Mouse (Mus musculus) liver, embryonic 15.5 days (tissue): ENCODE measurements around the gene Slc22a12. TPM values are rescaled to one million over a fixed set of nuclear protein-coding genes. Genes with fewer than 3 reads are reported as not detected.

Experiments
- ATAC-seq: fragments of 200-750 bp; cut with Nextera tagmentation; 2 replicates; pipeline ENCODE4 v1.8.0; 2017; ENCODE audit warnings: moderate number of reproducible peaks, mild to moderate bottlenecking, moderate library complexity; ENCODE audit not compliant: insufficient read depth
- H3K27ac ChIP-seq: fragments of 300-500 bp; sonication (generic); replicated peaks from 2 replicates; pipeline ENCODE4 v1.5.1; 2015; ENCODE audit warnings: mild to moderate bottlenecking, inconsistent platforms
- H3K27me3 ChIP-seq: fragments of 300-500 bp; sonication (generic); 2 replicates; pipeline ENCODE4 v1.6.1; 2015; ENCODE audit warnings: mild to moderate bottlenecking, inconsistent platforms
- H3K36me3 ChIP-seq: fragments of 300-500 bp; sonication (generic); replicated peaks from 2 replicates; pipeline ENCODE4 v1.6.1; 2015; ENCODE audit warnings: moderate library complexity, mild to moderate bottlenecking, inconsistent platforms
- H3K4me1 ChIP-seq: fragments of 300-500 bp; sonication (generic); replicated peaks from 2 replicates; pipeline ENCODE4 v1.6.1; 2015; ENCODE audit warnings: inconsistent platforms
- H3K4me2 ChIP-seq: fragments of 300-500 bp; sonication (generic); 2 replicates; pipeline ENCODE4 v1.6.1; 2015; ENCODE audit warnings: moderate library complexity, mild to moderate bottlenecking, inconsistent platforms
- H3K4me3 ChIP-seq: fragments of 300-500 bp; sonication (generic); replicated peaks from 2 replicates; pipeline ENCODE4 v1.5.1; 2015; ENCODE audit warnings: mild to moderate bottlenecking, inconsistent platforms
- H3K9ac ChIP-seq: fragments of 300-500 bp; sonication (generic); 2 replicates; pipeline ENCODE4 v1.6.1; 2015; ENCODE audit warnings: moderate library complexity, mild to moderate bottlenecking, inconsistent platforms
- H3K9me3 ChIP-seq: fragments of 300-500 bp; sonication (generic); replicated peaks from 2 replicates; pipeline ENCODE4 v1.6.1; 2016; ENCODE audit warnings: inconsistent platforms
- WGBS: fragments of 180-500 bp; shearing (Covaris S2); methylation state at CpG from one replicate; pipeline ENCODE4 v1.1.7; 2015; ENCODE audit warnings: mixed read lengths; ENCODE audit not compliant: insufficient replicate concordance; 5-methylcytosine and 5-hydroxymethylcytosine counted together
- polyA plus RNA-seq: library from polyadenylated mRNA; unstranded; fragments of >200 nt; fragmentation: Nextera tagmentation; extraction: Ambion mirVana; gene quantifications from 2 replicates; pipeline ENCODE4 v1.2.1, GENCODE M21; 2015

Gene Slc22a12
- polyA plus RNA-seq, 1 experiment from 2014 or later, result not detected

GRCm38 (mm10) chr19:6515448-6515847, 27.4 kb downstream of the Slc22a12 start:
- 31% methylated on average over 5 of the region's 5 CpGs for WGBS
- Histone ChIP-seq H3K36me3 (no peaks in the 10 kb centered on the region), H3K9ac (no peak overlapping the region), H3K9me3 (no peaks in the 10 kb centered on the region), H3K4me2 (no peak overlapping the region), H3K4me3 (no peak overlapping the region), H3K27ac (no peak overlapping the region), H3K27me3 (peaks cover 36% of the 10 kb centered on the region), H3K4me1 (no peaks in the 10 kb centered on the region)
- no peak for ATAC-seq

GRCm38 (mm10) chr19:6514940-6515339, 27.9 kb downstream of the Slc22a12 start:
- H3K9me3 ChIP-seq, result no peaks in the 10 kb centered on the region
- no peak overlapping the region for H3K9ac ChIP-seq
- H3K27ac ChIP-seq, result no peak overlapping the region
- no peak overlapping the region for H3K4me3 ChIP-seq
- no peaks in the 10 kb centered on the region for H3K36me3 ChIP-seq
- 43% methylated on average over 6 of the region's 6 CpGs for WGBS
- H3K4me2 ChIP-seq, result no peak overlapping the region
- H3K4me1 ChIP-seq, result no peaks in the 10 kb centered on the region
- peaks cover 40% of the 10 kb centered on the region for H3K27me3 ChIP-seq
- ATAC-seq, result no peak

GRCm38 (mm10) chr19:6513389-6514139, 29.3 kb downstream of the Slc22a12 start:
- peaks cover 40% of the 10 kb centered on the region for H3K27me3 ChIP-seq
- WGBS, result 12% methylated on average over 15 of the region's 15 CpGs
- no peak overlapping the region for H3K4me3 ChIP-seq
- H3K9ac ChIP-seq, result no peak overlapping the region
- no peaks in the 10 kb centered on the region for H3K36me3 ChIP-seq
- H3K27ac ChIP-seq, result no peak overlapping the region
- H3K4me1 ChIP-seq, result no peaks in the 10 kb centered on the region
- no peak for ATAC-seq
- H3K4me2 ChIP-seq, result no peak overlapping the region
- no peaks in the 10 kb centered on the region for H3K9me3 ChIP-seq

GRCm38 (mm10) chr19:6510546-6510945, 32.3 kb downstream of the Slc22a12 start:
- 56% methylated on average over 2 of the region's 2 CpGs for WGBS
- no peak for ATAC-seq
- Histone ChIP-seq H3K4me1 (no peaks in the 10 kb centered on the region), H3K27ac (no peak overlapping the region), H3K9me3 (no peaks in the 10 kb centered on the region), H3K4me2 (no peak overlapping the region), H3K9ac (no peak overlapping the region), H3K27me3 (peaks cover 67% of the 10 kb centered on the region), H3K36me3 (no peaks in the 10 kb centered on the region), H3K4me3 (no peak overlapping the region)

- WGBS, result 56% methylated on average over 10 of the region's 10 CpGs
- H3K9ac ChIP-seq, result no peak overlapping the region
- H3K27ac ChIP-seq, result no peak overlapping the region
- ATAC-seq, result no peak
- H3K9me3 ChIP-seq, result no peaks in the 10 kb centered on the region
- no peaks in the 10 kb centered on the region for H3K36me3 ChIP-seq
- H3K4me3 ChIP-seq, result no peak overlapping the region
- H3K4me1 ChIP-seq, result no peaks in the 10 kb centered on the region
- no peak overlapping the region for H3K4me2 ChIP-seq
- H3K27me3 ChIP-seq, result peaks cover 74% of the 10 kb centered on the region
Observed at GRCm38 (mm10) chr19:6509881-6510280, 33.0 kb downstream of the Slc22a12 start.

- H3K4me2 ChIP-seq, result no peak overlapping the region
- H3K27ac ChIP-seq, result no peak overlapping the region
- 32% methylated on average over 10 of the region's 10 CpGs for WGBS
- no peak overlapping the region for H3K4me3 ChIP-seq
- H3K9ac ChIP-seq, result no peak overlapping the region
- peaks cover 2% of the 10 kb centered on the region; the same call in 1 of the 2 replicates for H3K4me1 ChIP-seq
- no peaks in the 10 kb centered on the region for H3K9me3 ChIP-seq
- peaks cover 75% of the 10 kb centered on the region for H3K27me3 ChIP-seq
- no peak for ATAC-seq
- H3K36me3 ChIP-seq, result no peaks in the 10 kb centered on the region
Observed at GRCm38 (mm10) chr19:6507393-6507792, 35.4 kb downstream of the Slc22a12 start.

GRCm38 (mm10) chr19:6504656-6505045, 38.2 kb downstream of the Slc22a12 start:
- 71% methylated on average over 12 of the region's 12 CpGs for WGBS
- peaks cover 86% of the 10 kb centered on the region for H3K27me3 ChIP-seq

GRCm38 (mm10) chr19:6503926-6504655, 38.7 kb downstream of the Slc22a12 start:
- Histone ChIP-seq H3K27ac (no peak overlapping the region), H3K4me1 (peaks cover 9% of the 10 kb centered on the region; the same call in 1 of the 2 replicates), H3K9ac (no peak overlapping the region), H3K4me3 (no peak overlapping the region), H3K36me3 (no peaks in the 10 kb centered on the region), H3K9me3 (no peaks in the 10 kb centered on the region), H3K27me3 (peaks cover 92% of the 10 kb centered on the region), H3K4me2 (no peak overlapping the region)
- ATAC-seq, result no peak
- 27% methylated on average over 16 of the region's 16 CpGs for WGBS

More at GRCm38 (mm10) chr19:6504656-6505045, 38.2 kb downstream of the Slc22a12 start:
- Histone ChIP-seq H3K4me2 (no peak overlapping the region), H3K9ac (no peak overlapping the region), H3K4me3 (no peak overlapping the region), H3K27ac (no peak overlapping the region), H3K36me3 (no peaks in the 10 kb centered on the region), H3K9me3 (no peaks in the 10 kb centered on the region), H3K4me1 (peaks cover 9% of the 10 kb centered on the region; the same call in 1 of the 2 replicates)
- ATAC-seq, result no peak

GRCm38 (mm10) chr19:6502543-6503319, 40.1 kb downstream of the Slc22a12 start:
- ATAC-seq, result no peak
- peaks cover 100% of the 10 kb centered on the region for H3K27me3 ChIP-seq

GRCm38 (mm10) chr19:6502035-6502541, 40.7 kb downstream of the Slc22a12 start:
- Histone ChIP-seq H3K27me3 (peaks cover 100% of the 10 kb centered on the region), H3K27ac (no peak overlapping the region), H3K4me1 (peaks cover 9% of the 10 kb centered on the region; the same call in 1 of the 2 replicates), H3K9ac (no peak overlapping the region), H3K4me3 (0 out of 2 replicates have a peak overlapping the region, but pooled peaks have one; percentile 7), H3K9me3 (no peaks in the 10 kb centered on the region), H3K36me3 (no peaks in the 10 kb centered on the region), H3K4me2 (peak overlapping the region; percentile 46)
- no peak for ATAC-seq
- WGBS, result 1% methylated on average over 25 of the region's 25 CpGs

More at GRCm38 (mm10) chr19:6502543-6503319, 40.1 kb downstream of the Slc22a12 start:
- Histone ChIP-seq H3K4me1 (peaks cover 9% of the 10 kb centered on the region; the same call in 1 of the 2 replicates), H3K4me3 (0 out of 2 replicates have a peak overlapping the region, but pooled peaks have one; percentile 7), H3K9ac (no peak overlapping the region), H3K9me3 (no peaks in the 10 kb centered on the region), H3K27ac (no peak overlapping the region), H3K4me2 (peak overlapping the region; percentile 46), H3K36me3 (no peaks in the 10 kb centered on the region)
- WGBS, result 4% methylated on average over 20 of the region's 20 CpGs
